Mouse (Mus musculus): ENCODE results near the gene Ceacam1. TPM values are rescaled to one million over a fixed set of nuclear protein-coding genes. Genes with fewer than 3 reads are reported as not detected.

Gene Ceacam1
- total RNA-seq, 2 experiments from 2014 or later = 89.9 to 309 TPM

DNA sequence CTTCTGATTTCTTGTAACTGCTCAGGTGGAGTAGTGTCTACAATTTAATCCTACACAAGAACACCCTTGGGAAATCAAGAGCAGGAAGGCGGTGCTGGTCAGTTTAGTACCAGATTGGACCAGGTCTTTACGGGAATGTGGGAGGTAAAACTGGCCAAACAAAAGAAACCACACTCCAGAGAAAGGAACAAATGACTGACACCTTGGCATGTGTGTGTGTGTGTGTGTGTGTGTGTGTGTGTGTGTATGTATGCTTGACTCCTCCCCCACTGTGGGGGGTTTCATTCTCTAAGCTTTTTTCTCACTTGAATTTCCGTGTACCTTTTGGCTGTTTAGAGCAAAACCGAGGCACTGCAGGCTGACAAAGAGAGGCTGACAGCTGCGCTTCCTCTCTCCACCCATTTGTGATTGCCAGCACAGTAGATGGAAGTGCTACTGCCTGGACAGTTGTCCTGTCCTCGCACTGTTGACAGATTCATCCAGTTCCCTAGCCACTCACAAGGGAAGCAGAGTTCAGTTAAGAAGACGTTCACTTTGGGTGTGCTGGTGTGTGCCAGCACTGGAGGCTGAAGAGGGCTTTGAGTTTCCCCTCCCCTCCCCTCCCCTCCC, 64.5 kb downstream of the Ceacam1 start, which contains the start of gene Cxcl17:
TSS of gene Cxcl17 (minus strand) at position 54 of the 609 bp plus-strand sequence.
- ATAC-seq (ENCODE audit: poor library complexity, severe bottlenecking) = no peak

DNA sequence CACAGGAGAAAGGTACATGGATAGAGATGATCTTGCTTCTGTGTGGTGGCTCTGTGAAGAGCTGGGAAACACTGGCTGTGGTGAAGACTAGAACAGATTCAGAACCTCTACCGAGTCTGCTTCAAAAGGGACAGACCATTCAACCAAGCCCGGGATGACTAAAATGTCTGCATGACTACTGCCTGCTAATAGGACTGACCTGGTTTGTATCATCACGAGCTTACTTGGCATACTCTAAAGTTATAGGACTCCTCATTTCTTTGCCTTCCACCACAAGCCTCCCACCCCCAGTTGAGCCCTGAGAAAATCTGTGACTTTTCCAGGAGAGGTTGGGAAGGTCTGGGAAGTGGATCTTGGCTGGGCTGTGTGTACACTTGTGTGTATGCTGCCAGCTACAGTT, 65.5 kb downstream of the Ceacam1 start:
- no peak for ATAC-seq (ENCODE audit: poor library complexity, severe bottlenecking)

Other genes with a start within 250 kb of the Ceacam1 start
- gene Gsk3a, start 239.8 kb downstream of the Ceacam1 start, total RNA-seq (2015) = 90.1 and 90.2 TPM in 2 replicates
- 58.7 and 60.8 TPM in 2 replicates for gene Gsk3a, start 239.8 kb downstream of the Ceacam1 start, total RNA-seq (2017)
- gene Erf, start 226.8 kb downstream of the Ceacam1 start, total RNA-seq (2015) = 4.9 and 6.5 TPM in 2 replicates
- 2.6 and 5.3 TPM in 2 replicates for gene Erf, start 226.8 kb downstream of the Ceacam1 start, total RNA-seq (2017)
- 166 and 174 TPM in 2 replicates for gene Cic, start 209.9 kb downstream of the Ceacam1 start, total RNA-seq (2015)
- gene Cic, start 209.9 kb downstream of the Ceacam1 start, total RNA-seq (2017) = 55.5 and 84.2 TPM in 2 replicates
- gene Pafah1b3, start 179.6 kb downstream of the Ceacam1 start, total RNA-seq (2015) = 7.7 and 15.9 TPM in 2 replicates
- gene Pafah1b3, start 179.6 kb downstream of the Ceacam1 start, total RNA-seq (2017) = 7.7 and 14.6 TPM in 2 replicates
- gene Prr19, start 176.2 kb downstream of the Ceacam1 start, total RNA-seq (2015) = not detected in 2 replicates
- gene Prr19, start 176.2 kb downstream of the Ceacam1 start, total RNA-seq (2017) = not detected in 2 replicates
- gene Tmem145, start 171.5 kb downstream of the Ceacam1 start, total RNA-seq (2015) = not detected in 2 replicates
- not detected in 2 replicates for gene Tmem145, start 171.5 kb downstream of the Ceacam1 start, total RNA-seq (2017)
- gene Megf8, start 160.4 kb downstream of the Ceacam1 start, total RNA-seq (2015) = 1.0 and 1.1 TPM in 2 replicates
- 1.3 and 2.1 TPM in 2 replicates for gene Megf8, start 160.4 kb downstream of the Ceacam1 start, total RNA-seq (2017)
- gene Cnfn, start 107.9 kb downstream of the Ceacam1 start, total RNA-seq (2015) = not detected in 2 replicates
- not detected in 2 replicates for gene Cnfn, start 107.9 kb downstream of the Ceacam1 start, total RNA-seq (2017)
- 17.4 and 20.6 TPM in 2 replicates for gene Lipe, start 78.9 kb downstream of the Ceacam1 start, total RNA-seq (2015)
- 17.3 and 23.6 TPM in 2 replicates for gene Lipe, start 78.9 kb downstream of the Ceacam1 start, total RNA-seq (2017)
- gene Cxcl17, start 64.7 kb downstream of the Ceacam1 start, total RNA-seq (2015) = not detected in 2 replicates
- gene Cxcl17, start 64.7 kb downstream of the Ceacam1 start, total RNA-seq (2017) = not detected in 2 replicates
- 0.16 and 0.46 TPM in 2 replicates for gene Ceacam2, start 62.3 kb upstream of the Ceacam1 start, total RNA-seq (2015)
- 0.04 TPM in 1 of 2 replicates, not detected in the other for gene Ceacam2, start 62.3 kb upstream of the Ceacam1 start, total RNA-seq (2017)
- gene Erich4, start 138.3 kb upstream of the Ceacam1 start, total RNA-seq (2015) = not detected in 2 replicates
- not detected in 2 replicates for gene Erich4, start 138.3 kb upstream of the Ceacam1 start, total RNA-seq (2017)
- gene Dmac2, start 141.8 kb upstream of the Ceacam1 start, total RNA-seq (2015) = 18.7 and 19.8 TPM in 2 replicates
- gene Dmac2, start 141.8 kb upstream of the Ceacam1 start, total RNA-seq (2017) = 29.5 and 36.7 TPM in 2 replicates
- 18.3 and 18.4 TPM in 2 replicates for gene B3gnt8, start 149.1 kb upstream of the Ceacam1 start, total RNA-seq (2015)
- 27.0 and 34.3 TPM in 2 replicates for gene B3gnt8, start 149.1 kb upstream of the Ceacam1 start, total RNA-seq (2017)
- gene Bckdha, start 181.4 kb upstream of the Ceacam1 start, total RNA-seq (2015) = 40.4 TPM in 2 replicates
- 39.9 and 50.1 TPM in 2 replicates for gene Bckdha, start 181.4 kb upstream of the Ceacam1 start, total RNA-seq (2017)
- 31.5 and 33.7 TPM in 2 replicates for gene Exosc5, start 181.6 kb upstream of the Ceacam1 start, total RNA-seq (2015)
- gene Exosc5, start 181.6 kb upstream of the Ceacam1 start, total RNA-seq (2017) = 19.4 and 20.9 TPM in 2 replicates
- 0.68 and 0.91 TPM in 2 replicates for gene Tmem91, start 197.6 kb upstream of the Ceacam1 start, total RNA-seq (2015)
- gene Tmem91, start 197.6 kb upstream of the Ceacam1 start, total RNA-seq (2017) = not detected in 2 replicates
- gene B9d2, start 203.2 kb upstream of the Ceacam1 start, total RNA-seq (2015) = 24.8 and 32.0 TPM in 2 replicates
- 26.7 and 44.6 TPM in 2 replicates for gene B9d2, start 203.2 kb upstream of the Ceacam1 start, total RNA-seq (2017)
- 281 and 286 TPM in 2 replicates for gene Tgfb1, start 209.4 kb upstream of the Ceacam1 start, total RNA-seq (2015)
- gene Tgfb1, start 209.4 kb upstream of the Ceacam1 start, total RNA-seq (2017) = 42.2 and 47.4 TPM in 2 replicates
- 30.5 and 30.9 TPM in 2 replicates for gene Ccdc97, start 241.5 kb upstream of the Ceacam1 start, total RNA-seq (2015)
- 18.3 and 22.9 TPM in 2 replicates for gene Ccdc97, start 241.5 kb upstream of the Ceacam1 start, total RNA-seq (2017)